Mouse (Mus musculus) hindbrain, embryonic 14.5 days (tissue): ENCODE results near the gene Defb26. TPM values are rescaled to one million over a fixed set of nuclear protein-coding genes. Genes with fewer than 3 reads are reported as not detected.

Experiments used
- ATAC-seq: fragments of 200-750 bp; cut with Nextera tagmentation; 2 replicates; pipeline ENCODE4 v1.8.0; 2017; ENCODE audit warnings: moderate number of reproducible peaks, mild to moderate bottlenecking, moderate TSS enrichment, moderate library complexity; ENCODE audit not compliant: low FRiP score
- DNase-seq: peaks from one replicate; pipeline ENCODE4 v3.0.0-alpha.2; 2015; ENCODE audit warnings: low spot score
- H3K27ac ChIP-seq: fragments of 300-500 bp; sonication (generic); 2 replicates; pipeline ENCODE4 v1.5.1; 2014; ENCODE audit warnings: mild to moderate bottlenecking, moderate library complexity
- H3K27me3 ChIP-seq: fragments of 300-500 bp; sonication (generic); 2 replicates; pipeline ENCODE4 v1.6.1; 2014; ENCODE audit warnings: mild to moderate bottlenecking, low read length, mixed read lengths; ENCODE audit not compliant: control insufficient read depth, insufficient read depth
- H3K36me3 ChIP-seq: fragments of 300-500 bp; sonication (generic); replicated peaks from 2 replicates; pipeline ENCODE4 v1.6.1; 2014; ENCODE audit not compliant: control insufficient read depth, insufficient read depth
- H3K4me1 ChIP-seq: fragments of 300-500 bp; sonication (generic); replicated peaks from 2 replicates; pipeline ENCODE4 v1.6.1; 2014; ENCODE audit warnings: antibody characterized with exemption, low read length, mixed read lengths; ENCODE audit not compliant: control insufficient read depth, insufficient read depth
- H3K4me2 ChIP-seq: fragments of 300-500 bp; sonication (generic); replicated peaks from 2 replicates; pipeline ENCODE4 v1.6.1; 2014; ENCODE audit warnings: mild to moderate bottlenecking, moderate library complexity
- H3K4me3 ChIP-seq: fragments of 300-500 bp; sonication (generic); replicated peaks from 2 replicates; pipeline ENCODE4 v1.5.1; 2014; ENCODE audit warnings: mild to moderate bottlenecking, low read length
- H3K9ac ChIP-seq: fragments of 300-500 bp; sonication (generic); 2 replicates; pipeline ENCODE4 v1.6.1; 2014
- H3K9me3 ChIP-seq: fragments of 300-500 bp; sonication (generic); 2 replicates; pipeline ENCODE4 v1.6.1; 2016; ENCODE audit warnings: low read length; ENCODE audit not compliant: control insufficient read depth
- WGBS: fragments of 180-500 bp; shearing (Covaris S2); extraction: QIAGEN DNeasy Blood & Tissue Kit; methylation state at CpG from one replicate; pipeline ENCODE4 v1.1.7; 2014; 5-methylcytosine and 5-hydroxymethylcytosine counted together
- polyA plus RNA-seq: library from polyadenylated mRNA; unstranded; fragments of >200 nt; fragmentation: Nextera tagmentation; extraction: Ambion mirVana; gene quantifications from 2 replicates; pipeline ENCODE4 v1.2.1, GENCODE M21; 2014

Gene Defb26
- polyA plus RNA-seq, 1 experiment from 2014 or later, result not detected

DNA sequence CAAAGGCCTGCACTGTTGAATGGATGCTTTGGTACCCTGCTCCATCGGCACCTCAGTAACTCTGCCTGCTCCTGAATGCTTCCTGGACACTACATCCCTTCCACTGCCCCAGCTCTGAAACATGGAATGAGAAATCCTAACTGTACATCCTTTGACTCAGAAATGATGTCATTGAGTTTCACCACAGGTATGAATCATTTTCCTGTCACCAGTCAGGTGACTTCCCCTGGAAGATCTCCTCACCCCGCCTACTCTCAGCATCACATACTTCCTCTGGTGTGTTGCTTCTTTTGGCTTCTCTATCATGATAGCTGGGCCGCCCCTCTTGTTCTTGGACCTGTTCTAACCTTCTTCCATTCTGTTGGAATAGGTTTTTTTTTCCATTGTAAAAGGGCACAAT lies 30.6 kb downstream of the Defb26 start:
- no peaks in the 10 kb centered on the region for H3K27me3 ChIP-seq
- no peak overlapping the region for H3K4me2 ChIP-seq
- no peak for ATAC-seq
- DNase-seq, result no peak
- no peak overlapping the region for H3K4me3 ChIP-seq
- H3K27ac ChIP-seq, result no peak overlapping the region
- 90% methylated on average over 3 of the region's 3 CpGs for WGBS
- no peaks in the 10 kb centered on the region for H3K9me3 ChIP-seq
- H3K9ac ChIP-seq, result no peak overlapping the region
- no peaks in the 10 kb centered on the region for H3K36me3 ChIP-seq
- no peaks in the 10 kb centered on the region for H3K4me1 ChIP-seq

- 76% methylated on average over 2 of the region's 2 CpGs for WGBS
- Histone ChIP-seq H3K27ac (no peak within 1 kb of the TSS), H3K4me2 (no peak within 1 kb of the TSS), H3K9ac (no peak within 1 kb of the TSS), H3K4me1 (no peaks in the 10 kb centered on the region), H3K27me3 (no peaks in the 10 kb centered on the region), H3K36me3 (no peaks in the 10 kb centered on the region), H3K4me3 (no peak within 1 kb of the TSS), H3K9me3 (no peaks in the 10 kb centered on the region)
- ATAC-seq (no peak), DNase-seq (no peak)
Measured at GRCm38 (mm10) chr2:152476763-152477162, 34.7 kb downstream of the Defb26 start, which contains the start of gene Defb20. TSS of gene Defb20 (plus strand) at chr2:152477063.

GRCm38 (mm10) chr2:152472434-152472833 lies 39.1 kb downstream of the Defb26 start:
- DNase-seq (no peak), ATAC-seq (no peak)
- no peak overlapping the region for H3K27ac ChIP-seq
- no peaks in the 10 kb centered on the region for H3K36me3 ChIP-seq
- no peaks in the 10 kb centered on the region for H3K4me1 ChIP-seq
- H3K27me3 ChIP-seq, result no peaks in the 10 kb centered on the region
- H3K4me2 ChIP-seq, result no peak overlapping the region
- H3K9ac ChIP-seq, result no peak overlapping the region
- 28% methylated on average over 3 of the region's 3 CpGs for WGBS
- H3K9me3 ChIP-seq, result no peaks in the 10 kb centered on the region
- no peak overlapping the region for H3K4me3 ChIP-seq

DNA sequence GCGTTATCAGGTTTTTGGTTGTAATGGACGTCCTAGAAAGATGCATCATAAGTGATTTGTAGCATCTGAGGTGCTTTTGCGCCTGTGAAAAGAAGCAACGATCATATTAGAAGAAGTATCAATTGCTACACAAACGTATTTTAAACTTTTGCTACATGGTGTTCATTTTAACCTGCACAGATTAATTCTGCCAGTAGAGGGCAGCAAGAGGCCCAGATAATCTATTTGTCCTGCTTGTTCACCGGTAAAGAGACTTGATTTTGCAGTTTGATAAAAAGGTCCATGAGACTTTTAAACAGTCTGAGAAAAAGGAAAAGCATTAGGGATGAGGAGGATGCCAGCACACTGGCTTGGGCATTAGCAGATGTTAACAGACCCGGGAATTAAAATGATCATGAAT lies 40.5 kb downstream of the Defb26 start:
- H3K9ac ChIP-seq, result no peak overlapping the region
- DNase-seq (peak; percentile 81), ATAC-seq (no peak)
- no peaks in the 10 kb centered on the region for H3K9me3 ChIP-seq
- H3K4me2 ChIP-seq, result no peak overlapping the region
- no peaks in the 10 kb centered on the region for H3K27me3 ChIP-seq
- H3K4me1 ChIP-seq, result no peaks in the 10 kb centered on the region
- H3K27ac ChIP-seq, result no peak overlapping the region
- no peaks in the 10 kb centered on the region for H3K36me3 ChIP-seq
- no peak overlapping the region for H3K4me3 ChIP-seq
- WGBS, result 35% methylated on average over 7 of the region's 7 CpGs

GRCm38 (mm10) chr2:152464570-152465150 lies 46.8 kb downstream of the Defb26 start, which contains the start of gene Defb23:
TSS of gene Defb23 (minus strand) at chr2:152464620.
- DNase-seq, result no peak
- Histone ChIP-seq H3K4me2 (no peak within 1 kb of the TSS), H3K9ac (no peak within 1 kb of the TSS), H3K4me1 (no peaks in the 10 kb centered on the region), H3K36me3 (no peaks in the 10 kb centered on the region), H3K27ac (no peak within 1 kb of the TSS), H3K4me3 (no peak within 1 kb of the TSS), H3K9me3 (no peaks in the 10 kb centered on the region), H3K27me3 (no peaks in the 10 kb centered on the region)
- no peak for ATAC-seq
- WGBS, result 91% methylated on average over 3 of the region's 3 CpGs

GRCm38 (mm10) chr2:152459241-152459640 lies 52.3 kb downstream of the Defb26 start:
- Histone ChIP-seq H3K4me1 (no peaks in the 10 kb centered on the region), H3K4me2 (no peak overlapping the region), H3K36me3 (no peaks in the 10 kb centered on the region), H3K9ac (no peak overlapping the region), H3K27ac (no peak overlapping the region), H3K9me3 (no peaks in the 10 kb centered on the region), H3K27me3 (no peaks in the 10 kb centered on the region), H3K4me3 (no peak overlapping the region)
- WGBS, result 61% methylated on average over 13 of the region's 13 CpGs
- ATAC-seq, result no peak
- DNase-seq, result no peak

Other genes starting within 250 kb of the Defb26 start
- 24.4 and 31.4 TPM in 2 replicates for gene Tbc1d20, start 217.9 kb downstream of the Defb26 start, polyA plus RNA-seq
- 93.7 and 95.3 TPM in 2 replicates for gene Rbck1, start 179.0 kb downstream of the Defb26 start, polyA plus RNA-seq
- gene Trib3, start 167.7 kb downstream of the Defb26 start, polyA plus RNA-seq, result 0.95 and 1.0 TPM in 2 replicates
- gene Nrsn2, start 135.1 kb downstream of the Defb26 start, polyA plus RNA-seq, result 48.0 and 56.9 TPM in 2 replicates
- gene Sox12, start 113.6 kb downstream of the Defb26 start, polyA plus RNA-seq, result 18.8 and 19.5 TPM in 2 replicates
- gene Zcchc3, start 96.7 kb downstream of the Defb26 start, polyA plus RNA-seq, result 16.5 and 17.2 TPM in 2 replicates
- 2.5 and 3.8 TPM in 2 replicates for gene 6820408C15Rik, start 96.1 kb downstream of the Defb26 start, polyA plus RNA-seq
- not detected in 2 replicates for gene Defb23, start 47.1 kb downstream of the Defb26 start, polyA plus RNA-seq
- gene Defb20, start 34.6 kb downstream of the Defb26 start, polyA plus RNA-seq, result not detected in 2 replicates
- not detected in 2 replicates for gene Defb22, start 21.6 kb downstream of the Defb26 start, polyA plus RNA-seq
- gene Defb28, start 6.6 kb upstream of the Defb26 start, polyA plus RNA-seq, result not detected in 2 replicates
- not detected in 2 replicates for gene Defb29, start 28.4 kb upstream of the Defb26 start, polyA plus RNA-seq
- gene Gm17416, start 57.6 kb upstream of the Defb26 start, polyA plus RNA-seq, result not detected in 2 replicates
- gene Defb21, start 61.1 kb upstream of the Defb26 start, polyA plus RNA-seq, result not detected in 2 replicates
- not detected in 2 replicates for gene Defb19, start 68.6 kb upstream of the Defb26 start, polyA plus RNA-seq
- not detected in 2 replicates for gene Defb45, start 87.7 kb upstream of the Defb26 start, polyA plus RNA-seq
- gene Defb36, start 92.6 kb upstream of the Defb26 start, polyA plus RNA-seq, result not detected in 2 replicates
- gene Defb25, start 111.4 kb upstream of the Defb26 start, polyA plus RNA-seq, result not detected in 2 replicates
- gene Rem1, start 115.3 kb upstream of the Defb26 start, polyA plus RNA-seq, result 0.33 and 0.87 TPM in 2 replicates
- gene H13, start 157.8 kb upstream of the Defb26 start, polyA plus RNA-seq, result 155 and 164 TPM in 2 replicates
- 34.0 and 41.9 TPM in 2 replicates for gene Mcts2, start 175.3 kb upstream of the Defb26 start, polyA plus RNA-seq
- 56.5 and 68.0 TPM in 2 replicates for gene Id1, start 224.6 kb upstream of the Defb26 start, polyA plus RNA-seq
- gene Cox4i2, start 242.5 kb upstream of the Defb26 start, polyA plus RNA-seq, result 5.8 TPM in 2 replicates